Mouse (Mus musculus): ENCODE data around the gene Otop3. TPM values are rescaled to one million over a fixed set of nuclear protein-coding genes. Genes with fewer than 3 reads are reported as not detected.

Gene Otop3
- polyA plus RNA-seq, 1 experiment from 2014 or later: 0.11 TPM

GRCm38 (mm10) chr11:115326730-115327129, 7.8 kb upstream of the Otop3 start:
- H3K27ac ChIP-seq (ENCODE audit: low read length): no peak overlapping the region
- ATAC-seq (ENCODE audit: low read depth): no peak
- no peak overlapping the region for H3K4me2 ChIP-seq (ENCODE audit: low read depth, low read length)

GRCm38 (mm10) chr11:115329339-115329738, 5.2 kb upstream of the Otop3 start:
- H3K27ac ChIP-seq (ENCODE audit: low read length): no peak overlapping the region
- no peak overlapping the region for H3K9ac ChIP-seq (ENCODE audit: low read depth, low read length)
- H3K9me3 ChIP-seq (replicated peaks; ENCODE audit: control insufficient read depth, low read length): no peaks in the 10 kb centered on the region
- no peaks in the 10 kb centered on the region for H3K36me3 ChIP-seq (ENCODE audit: control insufficient read depth, insufficient read depth)
- H3K4me2 ChIP-seq (ENCODE audit: low read depth, low read length): no peak overlapping the region
- no peak overlapping the region for H3K4me3 ChIP-seq (ENCODE audit: low read depth, low read length)
- no peak for ATAC-seq (ENCODE audit: low read depth)
- WGBS (ENCODE audit: insufficient replicate concordance): 58% methylated on average over 15 of the region's 15 CpGs
- H3K4me1 ChIP-seq (ENCODE audit: control insufficient read depth, low read depth, low read length): no peaks in the 10 kb centered on the region
- peaks cover 23% of the 10 kb centered on the region for H3K27me3 ChIP-seq (ENCODE audit: control insufficient read depth, insufficient read depth, low read depth, low read length)

More at GRCm38 (mm10) chr11:115326730-115327129, 7.8 kb upstream of the Otop3 start:
- H3K9me3 ChIP-seq (replicated peaks; ENCODE audit: control insufficient read depth, low read length): no peaks in the 10 kb centered on the region
- no peaks in the 10 kb centered on the region; the same call in 1 of the 2 replicates for H3K4me1 ChIP-seq (ENCODE audit: control insufficient read depth, low read depth, low read length)
- WGBS (ENCODE audit: insufficient replicate concordance): 53% methylated on average over 7 of the region's 7 CpGs
- peaks cover 31% of the 10 kb centered on the region for H3K27me3 ChIP-seq (ENCODE audit: control insufficient read depth, insufficient read depth, low read depth, low read length)
- no peak overlapping the region for H3K4me3 ChIP-seq (ENCODE audit: low read depth, low read length)
- no peaks in the 10 kb centered on the region for H3K36me3 ChIP-seq (ENCODE audit: control insufficient read depth, insufficient read depth)
- no peak overlapping the region for H3K9ac ChIP-seq (ENCODE audit: low read depth, low read length)

DNA sequence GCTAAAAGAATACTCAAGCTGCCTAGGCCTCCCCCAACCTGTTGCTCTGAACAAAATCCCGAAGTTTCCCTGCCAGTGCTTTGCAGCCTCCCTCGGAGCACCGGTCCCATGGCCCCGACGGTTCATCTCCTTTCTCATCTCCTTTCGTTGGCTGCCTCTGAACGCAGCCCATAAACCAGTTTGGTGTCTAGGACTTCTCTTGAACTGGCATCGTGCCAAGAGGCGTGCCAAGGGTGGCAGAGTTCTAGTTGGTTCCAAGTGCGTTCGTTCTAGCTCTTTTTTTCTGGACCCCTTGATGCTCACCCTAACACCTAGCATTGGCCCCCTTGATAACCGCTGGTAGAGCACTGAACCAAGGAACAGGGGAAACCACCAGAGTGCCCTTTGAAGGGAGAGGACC, 692 bp downstream of the Otop3 start:
- ATAC-seq (ENCODE audit: low read depth): no peak
- Histone ChIP-seq H3K9me3 (replicated peaks; ENCODE audit: control insufficient read depth, low read length) (no peaks in the 10 kb centered on the region), H3K4me3 (ENCODE audit: low read depth, low read length) (no peak overlapping the region), H3K36me3 (ENCODE audit: control insufficient read depth, insufficient read depth) (no peaks in the 10 kb centered on the region), H3K27me3 (ENCODE audit: control insufficient read depth, insufficient read depth, low read depth, low read length) (peaks cover 41% of the 10 kb centered on the region), H3K9ac (ENCODE audit: low read depth, low read length) (no peak overlapping the region), H3K27ac (ENCODE audit: low read length) (no peak overlapping the region), H3K4me2 (ENCODE audit: low read depth, low read length) (no peak overlapping the region), H3K4me1 (ENCODE audit: control insufficient read depth, low read depth, low read length) (no peaks in the 10 kb centered on the region)
- WGBS (ENCODE audit: insufficient replicate concordance): 43% methylated on average over 12 of the region's 12 CpGs

- Histone ChIP-seq H3K4me2 (ENCODE audit: low read depth, low read length) (no peak overlapping the region), H3K9me3 (replicated peaks; ENCODE audit: control insufficient read depth, low read length) (no peaks in the 10 kb centered on the region), H3K4me3 (ENCODE audit: low read depth, low read length) (no peak overlapping the region), H3K27me3 (ENCODE audit: control insufficient read depth, insufficient read depth, low read depth, low read length) (peaks cover 44% of the 10 kb centered on the region), H3K27ac (ENCODE audit: low read length) (no peak overlapping the region), H3K9ac (ENCODE audit: low read depth, low read length) (no peak overlapping the region), H3K4me1 (ENCODE audit: control insufficient read depth, low read depth, low read length) (no peaks in the 10 kb centered on the region), H3K36me3 (ENCODE audit: control insufficient read depth, insufficient read depth) (no peaks in the 10 kb centered on the region)
- WGBS (ENCODE audit: insufficient replicate concordance): 13% methylated on average over 6 of the region's 6 CpGs
- no peak for ATAC-seq (ENCODE audit: low read depth)
These were observed 1.6 kb downstream of the Otop3 start for GRCm38 (mm10) chr11:115336115-115336514.

- Histone ChIP-seq H3K4me1 (ENCODE audit: control insufficient read depth, low read depth, low read length) (no peaks in the 10 kb centered on the region), H3K27ac (ENCODE audit: low read length) (no peak overlapping the region), H3K27me3 (ENCODE audit: control insufficient read depth, insufficient read depth, low read depth, low read length) (peaks cover 40% of the 10 kb centered on the region), H3K4me3 (ENCODE audit: low read depth, low read length) (no peak overlapping the region), H3K4me2 (ENCODE audit: low read depth, low read length) (no peak overlapping the region), H3K9ac (ENCODE audit: low read depth, low read length) (no peak overlapping the region), H3K36me3 (ENCODE audit: control insufficient read depth, insufficient read depth) (no peaks in the 10 kb centered on the region), H3K9me3 (replicated peaks; ENCODE audit: control insufficient read depth, low read length) (no peaks in the 10 kb centered on the region)
- no peak for ATAC-seq (ENCODE audit: low read depth)
- WGBS (ENCODE audit: insufficient replicate concordance): 23% methylated on average over 3 of the region's 3 CpGs
These were observed 2.8 kb downstream of the Otop3 start for GRCm38 (mm10) chr11:115337350-115337749.

DNA sequence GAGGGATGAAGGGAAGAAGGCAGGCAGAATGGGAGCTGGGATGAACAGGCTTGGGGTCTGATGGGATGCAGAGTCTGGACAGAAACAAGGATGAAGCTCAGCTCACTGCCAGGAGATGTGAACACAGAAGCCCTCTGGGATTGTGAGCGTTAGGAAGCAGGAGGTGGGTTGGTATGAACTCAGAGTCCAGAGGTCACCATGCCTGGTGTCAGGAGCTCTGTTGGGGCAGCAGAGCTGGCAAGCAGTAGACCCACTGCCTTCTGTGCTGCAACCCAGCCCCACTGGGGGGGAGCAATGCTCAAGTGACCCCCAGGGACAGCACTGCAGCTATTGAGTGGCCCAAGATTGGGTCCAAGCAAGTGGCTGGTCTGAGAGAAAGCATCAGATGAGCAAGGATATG, 3.3 kb downstream of the Otop3 start:
- ATAC-seq (ENCODE audit: low read depth): no peak
- Histone ChIP-seq H3K27me3 (ENCODE audit: control insufficient read depth, insufficient read depth, low read depth, low read length) (peaks cover 40% of the 10 kb centered on the region), H3K9ac (ENCODE audit: low read depth, low read length) (no peak overlapping the region), H3K27ac (ENCODE audit: low read length) (no peak overlapping the region), H3K4me2 (ENCODE audit: low read depth, low read length) (no peak overlapping the region), H3K36me3 (ENCODE audit: control insufficient read depth, insufficient read depth) (no peaks in the 10 kb centered on the region), H3K4me1 (ENCODE audit: control insufficient read depth, low read depth, low read length) (no peaks in the 10 kb centered on the region), H3K9me3 (replicated peaks; ENCODE audit: control insufficient read depth, low read length) (no peaks in the 10 kb centered on the region), H3K4me3 (ENCODE audit: low read depth, low read length) (no peak overlapping the region)
- 46% methylated on average over 1 of the region's 1 CpGs for WGBS (ENCODE audit: insufficient replicate concordance)

DNA sequence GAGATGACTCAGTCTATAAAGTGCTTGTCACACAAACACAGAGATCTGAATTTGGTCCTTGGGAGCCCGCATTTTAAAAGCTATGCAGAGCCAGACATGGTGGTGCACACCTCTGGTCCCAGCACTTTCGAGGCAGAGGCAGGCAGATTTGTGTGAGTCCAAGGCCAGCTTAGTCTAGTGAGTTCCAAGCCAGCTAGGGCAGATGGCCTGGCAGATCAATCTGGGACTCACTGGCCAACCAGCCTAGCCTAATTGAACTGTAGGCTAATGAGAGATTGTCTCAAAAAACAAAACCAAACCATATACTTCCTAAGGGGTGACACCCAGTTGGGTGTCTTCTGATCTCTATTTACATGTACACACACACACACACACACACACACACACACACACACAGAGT, 6.7 kb downstream of the Otop3 start:
- WGBS (ENCODE audit: insufficient replicate concordance): 34% methylated on average over 2 of the region's 2 CpGs
- no peak for ATAC-seq (ENCODE audit: low read depth)
- Histone ChIP-seq H3K4me2 (ENCODE audit: low read depth, low read length) (no peak overlapping the region), H3K9ac (ENCODE audit: low read depth, low read length) (no peak overlapping the region), H3K4me1 (ENCODE audit: control insufficient read depth, low read depth, low read length) (no peaks in the 10 kb centered on the region), H3K9me3 (replicated peaks; ENCODE audit: control insufficient read depth, low read length) (no peaks in the 10 kb centered on the region), H3K4me3 (ENCODE audit: low read depth, low read length) (no peak overlapping the region), H3K36me3 (ENCODE audit: control insufficient read depth, insufficient read depth) (no peaks in the 10 kb centered on the region), H3K27me3 (ENCODE audit: control insufficient read depth, insufficient read depth, low read depth, low read length) (peaks cover 24% of the 10 kb centered on the region), H3K27ac (ENCODE audit: low read length) (no peak overlapping the region)

DNA sequence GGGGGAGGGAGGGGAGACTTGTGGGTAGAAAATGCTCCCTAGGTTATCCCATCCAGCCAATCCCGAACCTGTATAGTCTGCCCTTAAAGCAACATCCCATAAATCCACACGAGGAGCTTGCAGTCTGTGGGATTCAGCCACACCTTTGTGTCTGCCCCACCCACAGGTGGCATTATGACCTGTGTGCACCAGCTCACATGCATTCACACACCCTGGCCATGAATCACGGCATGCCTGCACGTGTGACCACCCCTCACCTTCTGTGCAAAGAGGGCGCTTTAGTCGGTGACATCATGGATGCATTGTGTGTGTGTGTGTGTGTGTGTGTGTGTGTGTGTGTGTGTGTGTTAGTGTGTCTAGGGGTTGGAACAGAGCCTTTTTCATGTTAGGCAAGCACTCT, 7.3 kb downstream of the Otop3 start:
- H3K4me2 ChIP-seq (ENCODE audit: low read depth, low read length): no peak overlapping the region
- no peaks in the 10 kb centered on the region for H3K36me3 ChIP-seq (ENCODE audit: control insufficient read depth, insufficient read depth)
- 54% methylated on average over 6 of the region's 6 CpGs for WGBS (ENCODE audit: insufficient replicate concordance)
- no peak overlapping the region for H3K9ac ChIP-seq (ENCODE audit: low read depth, low read length)
- no peak for ATAC-seq (ENCODE audit: low read depth)
- H3K9me3 ChIP-seq (replicated peaks; ENCODE audit: control insufficient read depth, low read length): no peaks in the 10 kb centered on the region
- H3K27ac ChIP-seq (ENCODE audit: low read length): no peak overlapping the region
- H3K4me1 ChIP-seq (ENCODE audit: control insufficient read depth, low read depth, low read length): no peaks in the 10 kb centered on the region
- H3K4me3 ChIP-seq (ENCODE audit: low read depth, low read length): no peak overlapping the region
- H3K27me3 ChIP-seq (ENCODE audit: control insufficient read depth, insufficient read depth, low read depth, low read length): peaks cover 20% of the 10 kb centered on the region

- ATAC-seq (ENCODE audit: low read depth): no peak
- H3K9ac ChIP-seq (ENCODE audit: low read depth, low read length): no peak overlapping the region
- H3K4me3 ChIP-seq (ENCODE audit: low read depth, low read length): no peak overlapping the region
- WGBS (ENCODE audit: insufficient replicate concordance): 10% methylated on average over 12 of the region's 12 CpGs
- H3K36me3 ChIP-seq (ENCODE audit: control insufficient read depth, insufficient read depth): no peaks in the 10 kb centered on the region
- H3K4me1 ChIP-seq (ENCODE audit: control insufficient read depth, low read depth, low read length): no peaks in the 10 kb centered on the region
- H3K4me2 ChIP-seq (ENCODE audit: low read depth, low read length): no peak overlapping the region
- H3K27me3 ChIP-seq (ENCODE audit: control insufficient read depth, insufficient read depth, low read depth, low read length): peaks cover 20% of the 10 kb centered on the region
- no peak overlapping the region for H3K27ac ChIP-seq (ENCODE audit: low read length)
- H3K9me3 ChIP-seq (replicated peaks; ENCODE audit: control insufficient read depth, low read length): no peaks in the 10 kb centered on the region
These were observed 10.4 kb downstream of the Otop3 start for GRCm38 (mm10) chr11:115344967-115345366.

Measured in liver, embryonic 16.5 days (tissue).